ENCODE assay signal across 24 mouse cellular contexts in genomic region chr5:66910610-66911009, GRCm38 (mm10).
"Had no signal": no experiment of that assay in that cellular context is flagged by ENCODE, and none has a peak within 500 bp of the region (broad histone marks: within the 10 kb centered on the region; RNA-seq: fewer than 3 reads in every experiment).

No protein-coding gene starts in this region.

- DNase-seq: gastrocnemius, adult 2 months; gastrocnemius, postnatal 10 days; gastrocnemius, postnatal 25 days; heart, adult 18-20 months; heart, postnatal 10 days; heart, postnatal 4 days; kidney, adult 18-20 months; kidney, adult 8-10 months; kidney, postnatal 10 days; kidney, postnatal 36 days; layer of hippocampus, adult 9-11 months; layer of hippocampus, postnatal 36 days; left cerebral cortex, postnatal 4 days had no signal

- H3K36me3 ChIP-seq: heart, embryonic 10.5 days; heart, embryonic 12.5 days; hindbrain, embryonic 10.5 days; hindbrain, embryonic 12.5 days; intestine, embryonic 15.5 days; limb, embryonic 13.5 days; limb, embryonic 15.5 days had no signal

- H3K27me3 ChIP-seq: hindbrain, embryonic 12.5 days; intestine, embryonic 15.5 days; limb, embryonic 13.5 days; limb, embryonic 15.5 days had no signal

- H3K27ac ChIP-seq: gastrocnemius, adult 2 months; heart, embryonic 10.5 days; hindbrain, embryonic 10.5 days; hindbrain, embryonic 12.5 days; hindbrain, embryonic 14.5 days; intestine, embryonic 15.5 days; limb, embryonic 13.5 days; limb, embryonic 15.5 days had no signal

- H3K4me2 ChIP-seq: heart, embryonic 12.5 days; hindbrain, embryonic 12.5 days; hindbrain, embryonic 14.5 days; intestine, embryonic 15.5 days; limb, embryonic 13.5 days; limb, embryonic 15.5 days had no signal

- ATAC-seq: hindbrain, embryonic 16.5 days; inflammation-experienced regulatory T-cells, adult 6 months; intestine, embryonic 15.5 days; intestine, postnatal 0 days had no signal

- H3K9me3 ChIP-seq: heart, embryonic 10.5 days; heart, embryonic 12.5 days; hindbrain, embryonic 12.5 days; intestine, embryonic 15.5 days; limb, embryonic 15.5 days had no signal

- H3K4me3 ChIP-seq: gastrocnemius, adult 2 months; heart, embryonic 10.5 days; heart, embryonic 12.5 days; hindbrain, embryonic 10.5 days; hindbrain, embryonic 12.5 days; intestine, embryonic 15.5 days; limb, embryonic 13.5 days; limb, embryonic 15.5 days had no signal

- H3K9ac ChIP-seq: heart, embryonic 12.5 days; hindbrain, embryonic 12.5 days; hindbrain, embryonic 14.5 days; intestine, embryonic 15.5 days; limb, embryonic 13.5 days; limb, embryonic 15.5 days had no signal

- H3K4me1 ChIP-seq: heart, embryonic 10.5 days; heart, embryonic 12.5 days; hindbrain, embryonic 10.5 days; intestine, embryonic 15.5 days had no signal
